Mouse (Mus musculus): ENCODE measurements at regions not wholly inside any gene's neighbourhood (a gene's known extent, or its start where the extent isn't known, plus 50 kb on each side); places are given as distances from the start of the nearest gene placed in this dataset.

GRCm38 (mm10) chrX:97434327-97434726 is 57.3 kb upstream of the Eda2r start:
- Histone ChIP-seq H3K4me1 (ENCODE audit: insufficient read depth, low read length) (no peaks in the 10 kb centered on the region), H3K27ac (ENCODE audit: low read depth, low read length) (no peak overlapping the region), H3K9ac (replicated peaks; ENCODE audit: low read length, poor library complexity, severe bottlenecking) (no peak overlapping the region), H3K9me3 (ENCODE audit: low read length) (no peaks in the 10 kb centered on the region), H3K4me3 (ENCODE audit: low read depth, low read length) (no peak overlapping the region), H3K4me2 (ENCODE audit: low read depth, low read length, poor library complexity, severe bottlenecking) (no peak overlapping the region), H3K36me3 (ENCODE audit: insufficient read depth, low read length) (no peaks in the 10 kb centered on the region), H3K27me3 (ENCODE audit: insufficient read depth, low read length) (no peaks in the 10 kb centered on the region)
- peak; percentile 50 for TF ChIP-seq CTCF (IDR thresholded peaks at IDR 0.05)
- no peak for ATAC-seq (ENCODE audit: low FRiP score)
- peak; percentile 6 for DNase-seq (ENCODE audit: low spot score)
- WGBS = 41% methylated on average over 2 of the region's 2 CpGs

GRCm38 (mm10) chrX:97431391-97431803 is 54.4 kb upstream of the Eda2r start:
- Histone ChIP-seq H3K27me3 (ENCODE audit: insufficient read depth, low read length) (no peaks in the 10 kb centered on the region), H3K27ac (ENCODE audit: low read depth, low read length) (no peak overlapping the region), H3K4me3 (ENCODE audit: low read depth, low read length) (peak overlapping the region; percentile 35), H3K36me3 (ENCODE audit: insufficient read depth, low read length) (no peaks in the 10 kb centered on the region), H3K4me2 (ENCODE audit: low read depth, low read length, poor library complexity, severe bottlenecking) (peak overlapping the region; percentile 42), H3K4me1 (ENCODE audit: insufficient read depth, low read length) (no peaks in the 10 kb centered on the region), H3K9ac (replicated peaks; ENCODE audit: low read length, poor library complexity, severe bottlenecking) (no peak overlapping the region), H3K9me3 (ENCODE audit: low read length) (no peaks in the 10 kb centered on the region)
- ATAC-seq (ENCODE audit: low FRiP score) (peak; percentile 84), DNase-seq (ENCODE audit: low spot score) (peak; percentile 71)
- 18% methylated on average over 6 of the region's 6 CpGs for WGBS
- peak; percentile 75 for TF ChIP-seq CTCF (IDR thresholded peaks at IDR 0.05)
